Mouse (Mus musculus) neural tube, embryonic 11.5 days (tissue): ENCODE data around the gene Bphl. TPM values are rescaled to one million over a fixed set of nuclear protein-coding genes. Genes with fewer than 3 reads are reported as not detected.
A peak's percentile ranks its signal among the peaks of the same experiment; 100 is the strongest.

Experiments
- ATAC-seq: fragments of 200-750 bp; cut with Nextera tagmentation; 2 replicates; pipeline ENCODE4 v1.8.0; 2017; ENCODE audit warnings: moderate number of reproducible peaks, mild to moderate bottlenecking, moderate TSS enrichment, moderate library complexity; ENCODE audit not compliant: insufficient read depth, low FRiP score, low TSS enrichment
- DNase-seq: peaks from one replicate; pipeline ENCODE4 v3.0.0-alpha.2; 2015; ENCODE audit warnings: low spot score
- H3K27ac ChIP-seq: fragments of 300-500 bp; sonication (generic); 2 replicates; pipeline ENCODE4 v1.5.1; 2014; ENCODE audit warnings: low read depth, mild to moderate bottlenecking, low read length
- H3K27me3 ChIP-seq: fragments of 300-500 bp; sonication (generic); 2 replicates; pipeline ENCODE4 v1.6.1; 2014; ENCODE audit warnings: mild to moderate bottlenecking, low read length, mixed read lengths; ENCODE audit not compliant: control insufficient read depth, insufficient read depth
- H3K36me3 ChIP-seq: fragments of 300-500 bp; sonication (generic); 2 replicates; pipeline ENCODE4 v1.6.1; 2014; ENCODE audit warnings: mild to moderate bottlenecking, low read length, moderate library complexity, mixed read lengths; ENCODE audit not compliant: control insufficient read depth, insufficient read depth
- H3K4me1 ChIP-seq: fragments of 300-500 bp; sonication (generic); 2 replicates; pipeline ENCODE4 v1.6.1; 2014; ENCODE audit warnings: low read length, mixed read lengths; ENCODE audit not compliant: control insufficient read depth, insufficient read depth
- H3K4me2 ChIP-seq: fragments of 300-500 bp; sonication (generic); 2 replicates; pipeline ENCODE4 v1.6.1; 2014; ENCODE audit warnings: low read depth, mild to moderate bottlenecking, moderate library complexity
- H3K4me3 ChIP-seq: fragments of 300-500 bp; sonication (generic); 2 replicates; pipeline ENCODE4 v1.5.1; 2014; ENCODE audit warnings: low read depth, low read length
- H3K9ac ChIP-seq: fragments of 300-500 bp; sonication (generic); 2 replicates; pipeline ENCODE4 v1.6.1; 2014; ENCODE audit warnings: mild to moderate bottlenecking, low read length
- H3K9me3 ChIP-seq: fragments of 300-500 bp; sonication (generic); 2 replicates; pipeline ENCODE4 v1.6.1; 2016; ENCODE audit warnings: low read length; ENCODE audit not compliant: control insufficient read depth
- WGBS: fragments of 180-500 bp; shearing (Covaris S2); extraction: QIAGEN DNeasy Blood & Tissue Kit; methylation state at CpG from one replicate; pipeline ENCODE4 v1.1.7; 2014; 5-methylcytosine and 5-hydroxymethylcytosine counted together
- polyA plus RNA-seq: library from polyadenylated mRNA; unstranded; fragments of >200 nt; fragmentation: Nextera tagmentation; extraction: Ambion mirVana; gene quantifications from 2 replicates; pipeline ENCODE4 v1.2.1, GENCODE M21; 2014

Bphl gene
- polyA plus RNA-seq, 1 experiment from 2014 or later: 26.5 TPM

DNA sequence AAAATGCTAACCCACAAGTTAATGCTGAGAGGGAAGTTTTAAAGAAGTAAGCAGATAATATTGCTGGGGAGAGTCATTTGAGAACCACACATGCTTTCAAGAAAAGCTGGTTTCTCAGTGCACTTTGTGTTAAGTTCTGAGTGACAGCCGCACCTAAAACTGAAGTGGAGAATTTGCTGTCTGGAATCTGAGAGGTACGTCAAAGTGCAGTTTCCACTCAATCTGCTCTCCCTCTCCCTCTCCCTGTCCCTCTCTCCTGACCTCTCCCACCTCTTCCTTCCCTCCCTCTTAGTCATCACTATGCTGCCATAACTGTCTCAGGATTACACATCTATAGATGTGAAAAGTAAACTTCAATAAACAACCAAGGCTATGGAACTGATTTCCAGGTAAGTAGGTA, 15.4 kb upstream of the Bphl start:
- H3K4me2 ChIP-seq: no peak overlapping the region
- no peaks in the 10 kb centered on the region for H3K27me3 ChIP-seq
- no peak for DNase-seq
- H3K9ac ChIP-seq: no peak overlapping the region
- ATAC-seq: no peak
- no peaks in the 10 kb centered on the region for H3K9me3 ChIP-seq
- no peaks in the 10 kb centered on the region for H3K4me1 ChIP-seq
- H3K4me3 ChIP-seq: no peak overlapping the region
- 85% methylated on average over 2 of the region's 2 CpGs for WGBS
- no peak overlapping the region for H3K27ac ChIP-seq
- no peaks in the 10 kb centered on the region for H3K36me3 ChIP-seq

GRCm38 (mm10) chr13:34032041-34032440, 5.4 kb upstream of the Bphl start:
- ATAC-seq: no peak
- no peak overlapping the region for H3K4me3 ChIP-seq
- WGBS: 75% methylated on average over 2 of the region's 2 CpGs

DNA sequence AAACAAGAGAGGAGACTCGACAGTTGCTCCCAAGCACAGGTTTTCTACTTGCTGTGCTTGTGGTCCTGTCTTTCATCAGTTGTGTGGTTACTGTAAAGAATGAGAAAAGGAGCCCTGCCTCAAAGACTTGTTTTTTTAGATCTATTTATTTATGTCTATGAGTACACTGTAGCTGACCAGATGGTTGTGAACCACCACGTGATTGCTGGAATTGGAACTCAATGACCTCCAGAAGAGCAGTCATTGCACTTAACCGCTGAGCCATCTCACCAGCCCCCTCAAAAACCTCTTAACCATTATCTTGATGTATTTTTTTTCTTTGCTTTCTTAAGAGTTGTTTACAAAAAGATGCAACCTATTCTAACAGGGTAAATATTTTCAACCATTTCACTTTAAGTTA, 2.0 kb upstream of the Bphl start:
- DNase-seq: no peak
- 87% methylated on average over 3 of the region's 3 CpGs for WGBS
- Histone ChIP-seq H3K36me3 (no peaks in the 10 kb centered on the region; the same call in 1 of the 2 replicates), H3K27ac (no peak overlapping the region), H3K9me3 (no peaks in the 10 kb centered on the region), H3K4me1 (peaks cover 9% of the 10 kb centered on the region; the same call in 1 of the 2 replicates), H3K4me2 (no peak overlapping the region), H3K9ac (no peak overlapping the region), H3K27me3 (no peaks in the 10 kb centered on the region), H3K4me3 (no peak overlapping the region)
- ATAC-seq: no peak

More at GRCm38 (mm10) chr13:34032041-34032440, 5.4 kb upstream of the Bphl start:
- Histone ChIP-seq H3K27me3 (no peaks in the 10 kb centered on the region), H3K27ac (no peak overlapping the region), H3K9me3 (no peaks in the 10 kb centered on the region), H3K4me2 (no peak overlapping the region), H3K4me1 (peaks cover under 1% of the 10 kb centered on the region; the same call in 1 of the 2 replicates), H3K9ac (no peak overlapping the region), H3K36me3 (no peaks in the 10 kb centered on the region; the same call in none of the 2 replicates)
- DNase-seq: no peak

- H3K9ac ChIP-seq: no peak overlapping the region; the same call in 1 of the 2 replicates
- H3K4me2 ChIP-seq: no peak overlapping the region
- no peaks in the 10 kb centered on the region for H3K27me3 ChIP-seq
- H3K27ac ChIP-seq: no peak overlapping the region
- H3K4me3 ChIP-seq: no peak overlapping the region
- no peaks in the 10 kb centered on the region for H3K36me3 ChIP-seq
- H3K9me3 ChIP-seq: no peaks in the 10 kb centered on the region
- peaks cover 9% of the 10 kb centered on the region; the same call in 1 of the 2 replicates for H3K4me1 ChIP-seq
- WGBS: 88% methylated on average over 5 of the region's 5 CpGs
- ATAC-seq (no peak), DNase-seq (no peak)
These were observed 671 bp upstream of the Bphl start for GRCm38 (mm10) chr13:34036726-34037125.

DNA sequence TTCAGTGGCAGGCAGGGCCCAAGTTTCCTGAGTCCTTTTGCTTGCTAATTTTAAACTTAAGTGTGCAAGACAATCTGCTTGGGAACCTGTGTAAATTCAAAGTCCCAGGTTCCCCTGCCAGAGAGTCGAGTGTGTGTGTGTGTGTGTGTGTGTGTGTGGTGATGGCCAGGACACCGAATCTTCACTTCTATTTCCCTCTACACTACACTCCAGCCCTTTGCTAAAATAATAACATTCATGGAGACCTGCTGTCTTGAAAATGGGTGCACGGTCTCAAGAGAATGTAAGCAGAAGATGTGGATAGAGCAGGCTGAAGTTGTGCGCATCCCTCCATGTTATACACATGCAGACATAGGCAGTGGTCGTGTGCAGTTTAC, 647 bp downstream of the Bphl start:
- Histone ChIP-seq H3K9ac (peak overlapping the region; percentile 88), H3K27ac (0 out of 2 replicates have a peak overlapping the region, but pooled peaks have one; percentile 54), H3K4me1 (peaks cover 9% of the 10 kb centered on the region; the same call in 1 of the 2 replicates), H3K27me3 (no peaks in the 10 kb centered on the region), H3K36me3 (no peaks in the 10 kb centered on the region), H3K4me2 (peak overlapping the region; percentile 51), H3K4me3 (peak overlapping the region; percentile 64), H3K9me3 (no peaks in the 10 kb centered on the region)
- 61% methylated on average over 5 of the region's 5 CpGs for WGBS
- DNase-seq (no peak), ATAC-seq (peak; percentile 32; the same call in 1 of the 2 replicates)

DNA sequence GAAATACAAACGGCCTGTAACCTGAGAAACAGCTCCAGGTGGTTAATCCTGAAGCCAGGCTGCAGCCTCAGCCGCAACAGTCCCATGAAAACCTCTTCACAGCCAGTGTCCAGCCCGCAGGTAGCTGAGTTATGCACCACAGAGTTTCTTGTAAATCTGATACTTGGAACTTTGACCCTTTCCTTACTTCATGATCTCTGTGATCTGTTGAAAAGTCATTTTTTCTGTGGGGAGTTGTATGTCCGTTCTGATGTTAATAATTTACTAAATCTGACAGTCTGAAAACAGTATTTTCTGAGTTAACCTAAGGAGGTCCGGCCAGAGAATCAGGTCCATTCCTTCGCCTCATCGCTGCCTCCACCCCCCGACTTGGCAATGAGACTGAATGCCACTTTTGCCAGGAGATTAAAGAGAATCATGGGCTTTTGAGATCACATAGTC, 1.5 kb downstream of the Bphl start:
- ATAC-seq: no peak
- Histone ChIP-seq H3K9me3 (no peaks in the 10 kb centered on the region), H3K4me3 (no peak overlapping the region), H3K36me3 (no peaks in the 10 kb centered on the region), H3K4me2 (peak overlapping the region; percentile 21; the same call in 1 of the 2 replicates), H3K27ac (no peak overlapping the region), H3K9ac (no peak overlapping the region), H3K4me1 (peaks cover 9% of the 10 kb centered on the region; the same call in 1 of the 2 replicates), H3K27me3 (no peaks in the 10 kb centered on the region)
- no peak for DNase-seq
- WGBS: 47% methylated on average over 8 of the region's 8 CpGs

GRCm38 (mm10) chr13:34040091-34040490, 2.7 kb downstream of the Bphl start:
- DNase-seq: no peak
- 95% methylated on average over 3 of the region's 3 CpGs for WGBS
- no peak overlapping the region for H3K4me3 ChIP-seq
- H3K36me3 ChIP-seq: no peaks in the 10 kb centered on the region
- no peak overlapping the region for H3K4me2 ChIP-seq
- H3K9me3 ChIP-seq: no peaks in the 10 kb centered on the region
- no peak overlapping the region for H3K27ac ChIP-seq
- H3K27me3 ChIP-seq: no peaks in the 10 kb centered on the region
- no peak for ATAC-seq
- peaks cover 9% of the 10 kb centered on the region; the same call in 1 of the 2 replicates for H3K4me1 ChIP-seq
- no peak overlapping the region for H3K9ac ChIP-seq

DNA sequence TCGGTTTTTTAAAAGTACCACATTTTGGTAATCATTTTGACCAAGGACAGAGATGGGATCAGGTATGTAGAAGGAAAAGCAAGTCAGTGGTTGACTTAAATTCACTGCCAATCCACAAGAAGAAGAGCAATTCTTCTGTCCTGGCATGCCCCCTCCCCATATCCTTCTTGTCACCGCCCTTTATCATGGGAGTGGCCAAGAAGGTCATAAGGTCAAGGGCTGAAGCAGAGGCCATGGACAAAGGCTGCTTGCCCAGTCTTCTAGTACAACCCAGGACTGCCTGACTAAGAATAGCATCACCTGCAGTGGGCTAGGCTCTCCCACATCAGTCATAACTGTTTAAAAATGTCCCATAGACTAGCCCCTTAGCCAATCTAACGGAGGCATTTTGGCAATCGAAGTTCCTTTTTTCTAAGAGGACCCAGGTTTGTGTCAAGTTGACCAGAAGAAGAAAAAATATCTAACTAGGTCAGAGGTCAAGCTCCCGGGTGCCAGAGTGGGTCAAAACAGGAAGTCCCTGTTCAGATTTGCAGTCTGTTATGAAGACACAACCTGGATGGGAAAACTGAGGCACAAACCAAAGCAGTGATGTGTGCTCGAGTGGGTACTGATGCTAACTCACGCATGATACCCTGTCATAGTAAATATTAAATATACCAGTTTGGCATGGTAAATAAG, 6.5 kb downstream of the Bphl start:
- DNase-seq (no peak), ATAC-seq (no peak)
- Histone ChIP-seq H3K4me1 (0 out of 2 replicates have a peak, but pooled peaks cover 4% of the 10 kb centered on the region), H3K4me3 (no peak overlapping the region), H3K27me3 (no peaks in the 10 kb centered on the region), H3K9me3 (no peaks in the 10 kb centered on the region), H3K4me2 (no peak overlapping the region), H3K9ac (no peak overlapping the region), H3K27ac (no peak overlapping the region), H3K36me3 (no peaks in the 10 kb centered on the region)
- WGBS: 76% methylated on average over 7 of the region's 7 CpGs
